Mouse (Mus musculus) right cerebral cortex, postnatal 4 days (tissue): ENCODE data around the gene Scpep1.
"Not testable (repeated sequence)": the region's sequence is repeated elsewhere in the genome, so short reads cannot be mapped to it uniquely, and the experiment has no call there.

Experiments used
- DNase-seq: peaks from one replicate; pipeline ENCODE4 v3.0.0-alpha.2; 2022

Scpep1 gene

GRCm38 (mm10) chr11:88955217-88955969 is at the start of gene Scpep1:
Gene Scpep1 (minus strand): TSS chr11:88955465.
- DNase-seq, result peak; percentile 94

DNA sequence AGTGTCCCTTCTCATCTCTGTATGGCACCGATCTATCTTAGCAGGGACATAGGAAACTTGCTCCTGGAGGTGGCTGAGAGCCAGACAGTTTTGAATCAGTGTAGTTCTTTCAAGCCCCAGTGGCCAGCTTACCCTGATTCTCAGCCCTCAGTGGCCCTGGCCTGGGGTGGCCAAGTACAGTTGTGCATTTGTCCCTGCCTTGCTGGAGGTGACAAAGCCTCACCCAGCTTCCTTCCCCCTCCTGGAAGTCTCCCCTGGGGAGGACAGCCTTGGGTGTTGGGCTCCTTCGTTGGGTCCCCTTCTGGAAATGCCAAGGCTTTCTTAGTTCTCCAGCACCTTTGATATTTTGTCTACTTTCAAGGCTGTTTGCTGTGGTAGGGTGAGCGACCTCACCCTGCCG is 48.5 kb upstream of the Scpep1 start:
- no peak for DNase-seq

- no peak for DNase-seq
These were observed 47.8 kb upstream of the Scpep1 start for GRCm38 (mm10) chr11:89003078-89003477.

DNA sequence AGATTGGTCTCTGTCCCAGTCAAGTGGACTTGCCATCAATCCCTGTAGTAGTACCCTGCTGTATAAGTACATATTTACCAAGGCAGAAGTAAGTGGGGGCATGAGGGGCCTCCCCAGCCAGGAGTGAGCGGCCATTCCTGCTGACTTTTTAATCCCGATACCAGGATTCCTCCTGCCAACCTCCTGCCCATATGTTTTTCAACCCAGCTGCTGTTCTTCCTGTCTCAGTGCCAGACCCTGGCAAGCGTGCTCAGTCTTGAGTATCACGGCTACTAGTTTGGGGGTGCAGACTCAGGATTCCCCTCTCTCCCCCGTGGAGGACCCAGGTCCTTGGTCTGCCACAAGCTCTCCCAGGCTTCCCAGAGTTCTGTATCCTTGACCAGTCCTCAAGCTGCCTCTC is 47.4 kb upstream of the Scpep1 start:
- no peak for DNase-seq

- no peak for DNase-seq
These were observed 46.8 kb upstream of the Scpep1 start for GRCm38 (mm10) chr11:89002068-89002467.

- no peak for DNase-seq
These were observed 46.3 kb upstream of the Scpep1 start for GRCm38 (mm10) chr11:89001569-89001968.

GRCm38 (mm10) chr11:89000527-89000819 is 45.2 kb upstream of the Scpep1 start:
- DNase-seq, result no peak

DNA sequence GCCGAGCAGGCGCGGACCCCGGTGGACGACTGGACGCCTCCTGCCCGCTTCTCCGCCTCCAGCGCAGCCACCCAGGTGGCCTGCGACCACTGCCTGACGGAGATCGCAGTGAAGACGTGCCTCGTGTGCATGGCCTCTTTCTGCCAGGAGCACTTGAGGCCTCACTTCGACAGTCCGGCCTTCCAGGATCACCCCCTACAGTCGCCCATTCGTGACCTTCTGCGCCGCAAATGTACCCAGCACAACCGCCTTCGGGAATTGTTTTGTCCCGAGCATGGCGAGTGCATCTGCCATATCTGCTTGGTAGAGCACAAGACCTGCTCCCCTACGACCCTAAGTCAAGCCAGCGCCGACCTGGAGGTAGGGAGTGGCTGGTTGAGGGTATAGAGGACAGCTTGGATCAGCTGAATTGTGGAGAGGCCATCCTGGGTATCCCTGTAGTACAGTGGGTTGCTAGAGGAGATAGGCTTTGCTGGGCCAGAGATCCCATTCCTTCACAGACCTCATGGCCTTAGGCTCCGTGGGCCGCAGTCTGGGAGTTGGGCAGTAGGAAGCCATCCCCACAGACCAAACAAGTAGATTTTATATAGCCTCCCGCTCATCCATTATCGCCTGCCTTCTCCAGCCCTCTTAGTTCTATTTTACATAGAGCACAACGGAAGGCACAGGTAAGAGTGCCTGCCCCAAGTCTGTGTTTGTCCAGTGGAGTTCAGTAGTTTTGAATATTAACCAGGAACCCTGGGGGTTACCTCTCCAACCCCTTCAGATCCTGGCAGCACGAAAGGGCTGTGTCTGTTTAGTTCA is 44.7 kb upstream of the Scpep1 start:
- no peak for DNase-seq

DNA sequence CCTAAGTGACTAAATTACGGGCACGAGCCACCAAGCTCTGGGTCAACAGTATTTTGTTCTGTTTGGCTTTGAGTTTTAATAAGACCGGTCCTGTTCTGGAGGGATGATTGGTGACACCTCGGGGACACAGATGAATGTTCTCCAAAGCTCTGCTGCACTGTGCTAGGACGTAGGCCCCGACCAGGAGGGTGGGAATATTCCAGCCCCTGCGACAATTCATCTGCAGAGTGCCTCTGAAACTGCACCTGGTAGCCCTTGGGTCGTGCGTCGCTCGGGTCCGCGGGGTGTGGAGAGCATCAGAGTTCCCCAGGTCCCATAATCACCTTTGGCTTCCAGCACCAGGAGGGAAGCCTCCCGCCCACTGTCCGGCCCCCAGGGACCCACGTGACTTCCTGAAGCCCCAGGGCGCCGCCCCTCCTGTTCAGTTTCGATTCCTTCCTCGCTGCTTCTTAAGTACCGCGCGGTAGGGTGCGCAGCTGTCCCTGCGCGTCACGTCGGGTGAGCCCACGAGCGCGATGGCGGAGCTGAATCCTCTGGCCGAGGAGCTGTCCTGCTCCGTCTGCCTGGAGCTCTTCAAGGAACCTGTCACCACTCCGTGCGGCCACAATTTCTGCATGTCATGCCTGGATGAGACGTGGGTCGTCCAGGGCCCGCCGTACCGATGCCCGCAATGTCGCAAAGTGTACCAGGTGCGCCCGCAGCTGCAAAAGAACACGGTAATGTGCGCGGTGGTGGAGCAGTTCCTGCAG is 43.9 kb upstream of the Scpep1 start, which contains the start of gene Trim25:
Gene Trim25, plus strand, starts transcription at position 403 of the 749 bp plus-strand sequence.
- peak; percentile 41 for DNase-seq

DNA sequence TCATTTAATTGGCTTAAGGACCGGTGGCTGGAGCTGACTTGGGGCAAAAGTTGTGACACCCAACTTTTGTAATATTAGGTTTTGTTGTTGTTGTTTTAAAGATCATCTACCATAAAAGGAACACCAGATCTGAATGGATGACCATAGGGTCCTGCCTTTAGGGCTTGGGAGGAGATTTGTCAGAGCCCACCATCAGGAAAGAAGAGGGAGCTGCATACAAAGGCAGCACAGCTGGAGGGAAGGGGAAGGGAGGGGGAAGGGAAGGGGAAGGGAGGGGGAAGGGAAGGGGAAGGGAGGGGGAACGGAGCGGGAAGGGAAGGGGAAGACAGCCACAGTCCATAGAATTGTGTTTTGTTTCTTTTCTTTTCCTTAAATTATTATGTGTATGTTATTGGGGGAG is 43.1 kb upstream of the Scpep1 start:
- no peak for DNase-seq

- not testable (repeated sequence) for DNase-seq
These were observed 42.1 kb upstream of the Scpep1 start for GRCm38 (mm10) chr11:88997343-88997742.

DNA sequence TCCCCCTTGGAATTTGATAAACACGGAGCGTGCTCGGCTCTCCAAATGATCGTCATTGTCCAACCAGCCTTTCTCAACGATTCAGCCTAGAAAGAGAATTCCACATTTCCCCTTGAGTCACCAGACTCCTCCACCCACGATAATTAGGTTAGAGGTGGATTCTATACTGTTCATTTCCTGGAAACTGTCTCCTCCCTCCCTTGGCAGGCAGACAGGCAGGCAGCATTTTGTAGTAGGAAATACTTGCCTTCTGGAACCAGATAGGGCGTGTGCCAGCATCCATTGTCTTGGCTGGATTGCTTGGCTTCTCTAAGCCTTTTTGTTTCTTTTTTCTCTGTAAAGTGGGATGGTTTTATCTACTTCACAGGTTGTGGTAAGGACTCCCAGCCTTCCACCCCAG is 41.2 kb upstream of the Scpep1 start:
- no peak for DNase-seq

DNA sequence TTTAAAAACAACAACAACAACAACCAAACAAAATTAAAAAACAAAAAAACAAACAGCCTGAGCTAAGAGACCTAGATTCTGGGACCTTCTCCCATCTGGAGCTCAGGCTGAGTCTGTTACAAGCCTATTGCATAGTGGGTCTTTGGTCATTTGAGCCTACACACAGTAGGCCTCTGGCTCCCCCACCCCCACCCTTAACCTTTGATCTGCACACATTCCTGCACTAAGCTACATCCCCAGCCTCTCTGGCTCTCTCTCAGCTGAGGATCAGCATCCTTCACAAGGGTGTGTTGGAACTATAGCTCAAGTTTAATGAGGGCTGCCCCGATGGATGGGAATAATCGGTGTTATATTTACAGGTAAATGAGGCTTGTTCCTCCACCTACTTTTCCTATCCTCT is 40.4 kb upstream of the Scpep1 start:
- DNase-seq, result no peak

DNA sequence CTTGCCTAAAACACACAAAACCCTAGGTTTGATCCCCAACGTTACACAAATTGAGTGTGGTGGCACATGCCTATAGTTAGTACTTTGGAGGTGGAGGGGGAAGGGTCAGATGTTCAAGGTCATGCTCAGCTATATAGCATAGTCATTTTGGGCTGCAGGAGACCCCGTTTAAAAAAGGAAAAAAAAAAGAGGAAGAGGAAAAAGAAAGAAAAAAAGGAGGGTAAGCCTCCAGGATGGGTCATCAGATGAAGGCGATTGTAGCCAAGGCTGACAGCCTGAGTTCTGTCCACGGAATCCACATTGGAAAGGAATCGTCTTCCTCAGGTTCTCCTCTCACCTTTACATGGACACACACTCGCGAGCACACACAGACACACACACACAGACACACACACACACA is 39.2 kb upstream of the Scpep1 start:
- no peak for DNase-seq

GRCm38 (mm10) chr11:88993625-88994024 is 38.4 kb upstream of the Scpep1 start:
- DNase-seq, result no peak

- DNase-seq, result no peak
These were observed 37.9 kb upstream of the Scpep1 start for GRCm38 (mm10) chr11:88993186-88993585.

DNA sequence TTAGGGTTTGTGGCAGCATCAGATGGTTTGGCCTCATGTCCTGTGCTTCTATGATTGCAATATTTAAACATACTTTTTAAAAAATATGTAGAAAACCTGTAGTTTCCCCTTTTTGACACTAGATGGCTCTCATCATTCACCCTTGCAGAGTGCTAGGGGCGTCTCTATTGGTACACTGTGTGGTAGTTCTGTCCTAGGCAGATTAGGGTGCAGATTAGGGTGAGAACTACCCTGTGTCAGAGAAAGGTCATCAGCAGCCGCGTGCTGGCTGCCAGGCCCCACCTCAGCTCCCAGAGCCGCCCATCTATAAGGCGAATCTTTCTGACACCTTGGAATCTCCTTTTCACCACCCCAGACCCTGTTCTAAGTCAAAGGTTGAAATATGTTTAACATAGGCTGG is 34.3 kb upstream of the Scpep1 start:
- DNase-seq, result no peak

DNA sequence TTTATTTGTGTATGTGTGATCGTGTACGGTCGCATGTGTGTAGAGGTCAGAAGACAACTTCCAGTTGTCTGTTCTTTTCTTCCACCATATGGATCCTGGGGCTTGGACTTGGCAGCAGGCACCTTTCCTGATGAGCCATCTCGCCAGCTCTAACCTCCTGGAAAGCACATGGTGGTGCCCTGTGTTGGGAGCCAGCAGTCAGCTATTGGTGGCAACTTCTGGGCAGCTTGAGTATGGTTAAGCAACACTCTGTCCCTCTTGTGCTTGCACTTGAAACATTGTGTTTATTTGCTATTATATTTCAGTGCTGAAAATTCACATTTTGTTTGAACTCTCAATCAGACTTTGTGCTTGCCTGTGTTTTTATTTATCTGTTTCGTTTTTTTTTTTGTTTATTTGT is 33.7 kb upstream of the Scpep1 start:
- no peak for DNase-seq

DNA sequence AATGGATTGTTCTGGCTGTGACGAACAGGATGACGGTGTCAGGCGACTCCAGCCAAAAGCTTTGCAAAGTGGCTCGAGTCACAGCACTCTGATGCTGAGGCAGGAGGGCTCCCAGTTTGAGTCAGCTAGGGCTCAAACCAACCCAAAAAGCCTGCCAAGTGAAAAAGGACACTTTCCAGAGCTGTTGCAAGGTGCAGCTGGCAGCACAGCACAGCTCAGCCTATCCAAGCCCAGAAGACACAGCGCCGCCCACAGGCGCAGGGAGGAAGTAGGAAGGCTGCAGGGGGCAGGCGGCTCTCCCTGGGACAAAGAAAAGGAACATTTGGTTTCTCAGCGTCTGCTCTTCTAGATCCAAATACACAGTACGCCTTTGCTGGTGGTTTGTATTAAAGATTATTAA is 31.4 kb upstream of the Scpep1 start:
- no peak for DNase-seq

- DNase-seq, result no peak
These were observed 26.1 kb upstream of the Scpep1 start for GRCm38 (mm10) chr11:88981337-88981736.

DNA sequence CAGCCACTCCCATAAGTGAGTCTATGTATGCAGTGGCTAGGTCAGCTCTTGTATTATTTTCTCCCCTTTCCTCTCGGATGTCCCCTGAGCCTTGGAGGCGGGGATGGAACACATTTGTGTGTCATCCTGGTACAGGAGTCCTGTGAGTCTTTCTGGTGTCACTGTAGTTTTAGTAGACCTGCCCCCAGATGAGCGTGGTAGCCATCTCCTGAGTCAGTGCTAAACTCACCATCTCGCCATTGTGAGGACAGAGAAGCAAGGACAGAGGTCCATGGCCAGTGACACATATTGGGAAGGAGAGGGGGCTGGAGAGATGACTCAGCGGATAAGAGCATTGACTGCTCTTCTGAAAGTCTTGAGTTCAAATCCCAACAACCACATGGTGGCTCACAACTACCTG is 21.9 kb upstream of the Scpep1 start:
- DNase-seq, result no peak

- no peak for DNase-seq
These were observed 21.1 kb upstream of the Scpep1 start for GRCm38 (mm10) chr11:88976320-88976719.

DNA sequence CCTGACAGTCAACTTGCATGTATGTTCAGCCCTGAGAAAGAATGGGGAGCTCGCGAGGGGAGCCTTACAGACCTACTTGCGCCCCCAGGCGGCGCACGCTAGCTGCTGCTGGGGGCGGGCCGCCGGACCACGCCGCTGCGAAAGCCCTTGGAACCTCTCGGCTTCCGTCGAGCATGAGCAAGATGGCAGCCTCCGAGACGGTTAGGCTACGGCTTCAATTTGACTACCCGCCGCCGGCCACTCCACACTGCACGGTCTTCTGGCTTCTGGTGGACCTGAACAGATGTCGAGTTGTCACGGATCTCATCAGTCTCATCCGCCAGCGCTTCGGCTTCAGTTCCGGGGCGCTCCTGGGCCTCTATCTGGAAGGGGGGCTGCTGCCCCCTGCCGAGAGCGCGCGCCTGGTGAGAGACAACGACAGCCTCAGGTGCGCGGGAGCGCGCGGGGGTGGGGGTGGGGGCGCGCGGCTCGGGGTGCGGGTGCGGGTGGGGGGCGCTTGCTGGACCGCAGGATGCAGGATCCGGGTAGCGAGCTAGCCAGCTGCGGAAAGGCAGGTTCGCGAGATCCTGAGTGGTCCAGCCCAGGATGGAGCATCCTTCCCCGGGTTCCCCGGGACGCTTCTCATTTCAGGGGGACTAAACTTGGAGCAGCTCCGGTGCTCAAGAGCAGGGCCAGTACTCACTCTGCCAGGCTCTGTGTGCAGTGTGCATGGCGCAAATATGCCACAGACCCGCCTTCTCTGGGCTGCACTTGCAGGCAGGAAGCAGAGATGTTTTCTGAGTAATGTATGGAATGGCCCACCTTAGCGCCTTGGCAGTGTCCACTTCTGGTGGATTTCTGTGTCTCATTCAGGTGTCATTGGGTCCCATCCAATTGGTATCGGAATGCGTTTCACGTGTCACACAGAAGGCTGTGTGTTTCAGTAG is 18.8 kb upstream of the Scpep1 start:
- peak; percentile 93 for DNase-seq
